Comparison of ENCODE assay signal across 10 mouse cellular contexts in the genomic region with DNA sequence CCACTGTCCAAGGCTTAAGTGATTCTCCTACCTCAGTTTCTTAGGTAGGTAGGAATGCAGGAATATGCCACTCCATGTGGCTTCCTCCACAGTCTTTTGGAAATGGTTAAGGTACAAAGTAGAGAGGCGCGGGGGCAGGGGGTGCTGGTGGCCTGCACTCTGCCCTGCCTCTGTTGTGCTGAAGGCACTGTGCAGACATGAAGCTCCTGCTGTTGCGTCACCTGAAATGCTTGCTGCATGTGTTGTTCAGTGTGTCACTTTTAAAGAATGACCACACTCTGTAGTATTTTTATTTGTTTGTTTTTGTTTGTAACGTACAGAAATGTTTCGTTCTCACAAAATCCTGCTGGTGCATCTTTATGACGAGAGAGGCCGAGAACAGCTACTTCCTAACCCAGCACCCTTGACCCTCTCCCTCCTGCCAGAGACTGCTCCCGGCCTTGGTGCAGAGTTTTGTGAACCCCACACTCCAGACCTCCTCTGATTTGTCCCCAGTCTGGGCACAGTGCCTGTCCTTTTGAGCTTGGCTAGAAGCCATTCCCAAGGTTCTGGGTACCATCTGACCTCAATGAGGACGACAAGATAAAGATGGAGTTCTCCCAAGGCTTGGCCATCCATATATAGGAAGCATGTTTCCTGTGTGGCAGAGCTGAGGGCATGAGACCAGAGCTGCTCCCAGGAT. TPM values are rescaled to one million over a fixed set of nuclear protein-coding genes. Genes with fewer than 3 reads are reported as not detected.
DNase-seq lines count a peak whose midpoint lies in the region; ATAC-seq and TF ChIP-seq lines count a peak whose summit lies in the region.
"Had no signal": no experiment of that assay in that cellular context is flagged by ENCODE, and none has a peak within 500 bp of the region (broad histone marks: within the 10 kb centered on the region; RNA-seq: fewer than 3 reads in every experiment).

No protein-coding gene starts in this region.

- DNase-seq in forebrain, embryonic 14.5 days (ENCODE audit: low spot score) = no peak
- no peak for DNase-seq in forebrain, postnatal 0 days
- DNase-seq in ovary, adult 18-20 months (ENCODE audit: low spot score) = peak; percentile 43
- no peak for DNase-seq in ovary, postnatal 10 days (ENCODE audit: low spot score)
- DNase-seq in left cerebral cortex, adult 2 months (ENCODE audit: extremely low spot score in 1 of 2, low spot score in 2 of 2) = no peak
- DNase-seq: lung, embryonic 14.5 days had no signal

- H3K9ac ChIP-seq in forebrain, embryonic 14.5 days (ENCODE audit: low read length) = no peak overlapping the region
- H3K9ac ChIP-seq in forebrain, postnatal 0 days = no peak overlapping the region
- no peak overlapping the region; the same call in 1 of the 2 replicates for H3K9ac ChIP-seq in heart, embryonic 14.5 days (ENCODE audit: low read length)
- H3K9ac ChIP-seq: heart, embryonic 13.5 days; lung, embryonic 14.5 days had no signal

- no peaks in the 10 kb centered on the region for H3K36me3 ChIP-seq in forebrain, embryonic 14.5 days (ENCODE audit: control insufficient read depth, insufficient read depth, low read length)
- H3K36me3 ChIP-seq in forebrain, postnatal 0 days (ENCODE audit: insufficient read depth) = no peaks in the 10 kb centered on the region
- no peaks in the 10 kb centered on the region for H3K36me3 ChIP-seq in heart, embryonic 14.5 days (ENCODE audit: control insufficient read depth, insufficient read depth, low read length)
- H3K36me3 ChIP-seq: heart, embryonic 13.5 days had no signal

- 75% methylated on average over 9 of the region's 9 CpGs for WGBS in forebrain, embryonic 14.5 days
- WGBS in forebrain, postnatal 0 days = 65% methylated on average over 9 of the region's 9 CpGs
- WGBS in heart, embryonic 14.5 days = 74% methylated on average over 9 of the region's 9 CpGs
- WGBS in olfactory bulb, adult 2 months = 75% methylated on average over 9 of the region's 9 CpGs

- ATAC-seq in forebrain, embryonic 14.5 days = no peak
- no peak for ATAC-seq in forebrain, postnatal 0 days
- ATAC-seq in heart, embryonic 14.5 days (ENCODE audit: insufficient number of reproducible peaks, insufficient read depth, low FRiP score, low read depth) = 0 out of 2 replicates have a peak, but pooled peaks have one; percentile 12
- ATAC-seq in activated CD4-positive, CD25-positive, alpha-beta regulatory T cell, adult 4 months = no peak

- no peak for TF ChIP-seq CTCF in forebrain, postnatal 0 days (IDR thresholded peaks at IDR 0.05; ENCODE audit: low read depth)
- TF ChIP-seq CTCF in olfactory bulb, adult 2 months (IDR thresholded peaks at IDR 0.05; ENCODE audit: insufficient read depth, low read depth, low read length) = no peak
- TF ChIP-seq CTCF in left cerebral cortex, adult 2 months (IDR thresholded peaks at IDR 0.05) = no peak

- H3K27ac ChIP-seq in forebrain, embryonic 14.5 days (ENCODE audit: low read depth, low read length) = 0 out of 2 replicates have a peak overlapping the region, but pooled peaks have one; percentile 24
- H3K27ac ChIP-seq in forebrain, postnatal 0 days (ENCODE audit: low read depth, low read length) = no peak overlapping the region
- no peak overlapping the region for H3K27ac ChIP-seq in heart, embryonic 14.5 days (replicated peaks in 1 of 2; ENCODE audit: control insufficient read depth in 1 of 2, insufficient read depth in 1 of 2, low read depth in 2 of 2, low read length in 2 of 2)
- peak overlapping the region; percentile 3; the same call in 1 of the 2 replicates for H3K27ac ChIP-seq in olfactory bulb, adult 2 months (ENCODE audit: insufficient read depth, low read depth, low read length)
- no peak overlapping the region; the same call in 1 of the 2 replicates for H3K27ac ChIP-seq in left cerebral cortex, adult 2 months
- H3K27ac ChIP-seq: heart, embryonic 13.5 days had no signal

- H3K4me3 ChIP-seq in forebrain, embryonic 14.5 days (ENCODE audit: low read depth, low read length) = no peak overlapping the region
- H3K4me3 ChIP-seq in forebrain, postnatal 0 days (ENCODE audit: low read depth, low read length) = no peak overlapping the region
- H3K4me3 ChIP-seq in heart, embryonic 14.5 days (ENCODE audit: control insufficient read depth in 1 of 2, insufficient read depth in 1 of 2, low read depth in 1 of 2, low read length in 2 of 2) = no peak overlapping the region
- no peak overlapping the region for H3K4me3 ChIP-seq in olfactory bulb, adult 2 months (ENCODE audit: insufficient read depth, low read depth, low read length)
- H3K4me3 ChIP-seq in left cerebral cortex, adult 2 months = no peak overlapping the region
- H3K4me3 ChIP-seq: heart, embryonic 13.5 days had no signal

- no peak overlapping the region for H3K4me2 ChIP-seq in forebrain, embryonic 14.5 days (ENCODE audit: low read length)
- H3K4me2 ChIP-seq in forebrain, postnatal 0 days (ENCODE audit: low read depth) = no peak overlapping the region
- no peak overlapping the region for H3K4me2 ChIP-seq in heart, embryonic 14.5 days (ENCODE audit: low read length)
- H3K4me2 ChIP-seq: heart, embryonic 13.5 days; lung, embryonic 14.5 days had no signal

- no peaks in the 10 kb centered on the region for H3K9me3 ChIP-seq in forebrain, embryonic 14.5 days (replicated peaks; ENCODE audit: control insufficient read depth, low read length)
- H3K9me3 ChIP-seq in forebrain, postnatal 0 days (ENCODE audit: low read length) = no peaks in the 10 kb centered on the region
- H3K9me3 ChIP-seq in heart, embryonic 14.5 days (ENCODE audit: control insufficient read depth, low read length) = no peaks in the 10 kb centered on the region
- H3K9me3 ChIP-seq: heart, embryonic 13.5 days had no signal

- TF ChIP-seq POLR2A in olfactory bulb, adult 2 months (IDR thresholded peaks at IDR 0.05; ENCODE audit: insufficient read depth, low read depth, low read length) = no peak

- no peaks in the 10 kb centered on the region for H3K27me3 ChIP-seq in forebrain, embryonic 14.5 days (replicated peaks; ENCODE audit: control insufficient read depth, insufficient read depth, low read length)
- no peaks in the 10 kb centered on the region for H3K27me3 ChIP-seq in forebrain, postnatal 0 days (ENCODE audit: insufficient read depth, low read length)
- H3K27me3 ChIP-seq in heart, embryonic 14.5 days (ENCODE audit: control insufficient read depth, insufficient read depth, low read length) = no peaks in the 10 kb centered on the region
- H3K27me3 ChIP-seq: heart, embryonic 13.5 days had no signal

- peaks cover 57% of the 10 kb centered on the region for H3K4me1 ChIP-seq in forebrain, embryonic 14.5 days (ENCODE audit: control insufficient read depth, insufficient read depth, low read length)
- peaks cover 11% of the 10 kb centered on the region for H3K4me1 ChIP-seq in forebrain, postnatal 0 days (ENCODE audit: insufficient read depth)
- H3K4me1 ChIP-seq in heart, embryonic 14.5 days (ENCODE audit: control insufficient read depth in 2 of 2, insufficient read depth in 2 of 2, low read length in 2 of 2) = peaks cover 26 to 40% of the 10 kb centered on the region in 2 experiments
- peaks cover 44% of the 10 kb centered on the region for H3K4me1 ChIP-seq in olfactory bulb, adult 2 months (ENCODE audit: control insufficient read depth, insufficient read depth, low read length)

- intact Hi-C loops in left cerebral cortex, adult 2 months (cut with DNase I) = no loop called here

RNA-seq across cellular contexts. Expression of gene Arvcf, which starts 35.2 kb away (rescaled TPM):
- polyA plus RNA-seq in forebrain, embryonic 14.5 days (2014; fragmentation: Nextera tagmentation; extraction: Ambion mirVana) = 46.8 and 47.8 TPM in 2 replicates
- 103 and 120 TPM in 2 replicates for total RNA-seq in forebrain, postnatal 0 days (2014; rRNA removed)
- polyA plus RNA-seq in forebrain, postnatal 0 days (2015; fragmentation: Nextera tagmentation; extraction: Ambion mirVana) = 31.2 and 42.8 TPM in 2 replicates
- 31.8 and 32.3 TPM in 2 replicates for polyA plus RNA-seq in heart, embryonic 14.5 days (2014; fragmentation: Nextera tagmentation; extraction: Ambion mirVana)
- 956 TPM in 1 of 2 replicates, not detected in the other for polyA plus RNA-seq in olfactory bulb, adult 2 months (2012; ENCODE audit: insufficient read depth, insufficient read length, low replicate concordance, missing spikeins)
- under 1 TPM; 0.51 to 0.93 TPM for polyA plus RNA-seq in activated CD4-positive, CD25-positive, alpha-beta regulatory T cell, adult 4 months (2017; shearing (Covaris generic))
- total RNA-seq in left cerebral cortex, adult 2 months (2021) = 10 to 100 TPM; 39.1 to 50.4 TPM

RNA-seq across cellular contexts. Expression of gene Tango2, which starts 35.3 kb away (rescaled TPM):
- 78.7 and 81.3 TPM in 2 replicates for polyA plus RNA-seq in forebrain, embryonic 14.5 days (2014; fragmentation: Nextera tagmentation; extraction: Ambion mirVana)
- total RNA-seq in forebrain, postnatal 0 days (2014; rRNA removed) = 25.5 and 43.0 TPM in 2 replicates
- 69.9 and 75.9 TPM in 2 replicates for polyA plus RNA-seq in forebrain, postnatal 0 days (2015; fragmentation: Nextera tagmentation; extraction: Ambion mirVana)
- 65.0 and 67.9 TPM in 2 replicates for polyA plus RNA-seq in heart, embryonic 14.5 days (2014; fragmentation: Nextera tagmentation; extraction: Ambion mirVana)
- polyA plus RNA-seq in olfactory bulb, adult 2 months (2012; ENCODE audit: insufficient read depth, insufficient read length, low replicate concordance, missing spikeins) = not detected in 2 replicates
- polyA plus RNA-seq in activated CD4-positive, CD25-positive, alpha-beta regulatory T cell, adult 4 months (2017; shearing (Covaris generic)) = 10 to 100 TPM; 55.4 to 58.0 TPM
- total RNA-seq in left cerebral cortex, adult 2 months (2021) = 100 to 1,000 TPM; 154 to 158 TPM

RNA-seq across cellular contexts. Expression of gene Txnrd2, which starts 43.0 kb away (rescaled TPM):
- 22.0 and 23.5 TPM in 2 replicates for polyA plus RNA-seq in forebrain, embryonic 14.5 days (2014; fragmentation: Nextera tagmentation; extraction: Ambion mirVana)
- 9.7 and 11.5 TPM in 2 replicates for total RNA-seq in forebrain, postnatal 0 days (2014; rRNA removed)
- 28.0 and 34.4 TPM in 2 replicates for polyA plus RNA-seq in forebrain, postnatal 0 days (2015; fragmentation: Nextera tagmentation; extraction: Ambion mirVana)
- polyA plus RNA-seq in heart, embryonic 14.5 days (2014; fragmentation: Nextera tagmentation; extraction: Ambion mirVana) = 34.0 and 34.7 TPM in 2 replicates
- polyA plus RNA-seq in olfactory bulb, adult 2 months (2012; ENCODE audit: insufficient read depth, insufficient read length, low replicate concordance, missing spikeins) = not detected in 2 replicates
- polyA plus RNA-seq in activated CD4-positive, CD25-positive, alpha-beta regulatory T cell, adult 4 months (2017; shearing (Covaris generic)) = 10 to 100 TPM; 16.2 to 21.6 TPM
- 10 to 100 TPM; 18.2 to 22.5 TPM for total RNA-seq in left cerebral cortex, adult 2 months (2021)

RNA-seq across cellular contexts. Expression of gene Comt, which starts 43.5 kb away (rescaled TPM):
- 54.6 and 71.9 TPM in 2 replicates for polyA plus RNA-seq in forebrain, embryonic 14.5 days (2014; fragmentation: Nextera tagmentation; extraction: Ambion mirVana)
- 65.6 and 68.4 TPM in 2 replicates for total RNA-seq in forebrain, postnatal 0 days (2014; rRNA removed)
- polyA plus RNA-seq in forebrain, postnatal 0 days (2015; fragmentation: Nextera tagmentation; extraction: Ambion mirVana) = 79.9 and 105 TPM in 2 replicates
- polyA plus RNA-seq in heart, embryonic 14.5 days (2014; fragmentation: Nextera tagmentation; extraction: Ambion mirVana) = 110 and 112 TPM in 2 replicates
- polyA plus RNA-seq in olfactory bulb, adult 2 months (2012; ENCODE audit: insufficient read depth, insufficient read length, low replicate concordance, missing spikeins) = not detected in 2 replicates
- polyA plus RNA-seq in activated CD4-positive, CD25-positive, alpha-beta regulatory T cell, adult 4 months (2017; shearing (Covaris generic)) = 10 to 100 TPM; 45.6 to 60.6 TPM
- total RNA-seq in left cerebral cortex, adult 2 months (2021) = 10 to 100 TPM; 87.2 to 87.6 TPM

Comparison
In these comparisons a context has a peak if more than half of its experiments do, and no peak if none do; other contexts are left out.
1. H3K27ac ChIP-seq: peak in forebrain, embryonic 14.5 days (single experiment) and olfactory bulb, adult 2 months (single experiment); none in forebrain, postnatal 0 days (single experiment), heart, embryonic 14.5 days (0 of 2) and left cerebral cortex, adult 2 months (single experiment).
2. RNA of gene Tango2, which starts 35.3 kb away (polyA plus RNA-seq): 78.7 to 81.3 TPM in forebrain, embryonic 14.5 days, 69.9 to 75.9 TPM in forebrain, postnatal 0 days, 65.0 to 67.9 TPM in heart, embryonic 14.5 days and 55.4 to 58.0 TPM in activated CD4-positive, CD25-positive, alpha-beta regulatory T cell, adult 4 months; not detected in olfactory bulb, adult 2 months; every median in the first group is over 10 times any median in the second.